In the genomic region with DNA sequence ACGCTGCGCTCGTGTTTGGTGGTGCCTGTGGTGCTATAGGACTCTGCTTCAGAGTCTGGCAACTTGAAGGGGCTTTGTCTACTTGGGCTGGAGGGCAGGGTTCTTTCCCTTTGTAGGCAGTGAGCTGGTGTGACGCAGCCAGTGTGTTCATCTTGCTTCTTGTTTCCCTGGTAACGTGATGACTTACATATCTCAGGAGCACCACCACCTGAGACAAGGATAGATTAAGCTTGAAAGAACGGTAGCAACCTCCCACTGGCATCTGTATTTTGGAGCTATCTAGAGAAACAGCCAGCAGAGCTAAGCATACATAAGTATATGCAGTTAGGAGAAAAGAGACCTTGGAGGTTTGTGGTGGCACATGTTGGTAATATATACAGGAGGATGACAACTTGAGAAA, we compare ENCODE assay signal across 14 mouse cellular contexts. TPM values are rescaled to one million over a fixed set of nuclear protein-coding genes. Genes with fewer than 3 reads are reported as not detected.
A peak's percentile ranks its signal among the peaks of the same experiment; 100 is the strongest.
DNase-seq lines count a peak whose midpoint lies in the region.
"Had no signal": no experiment of that assay in that cellular context is flagged by ENCODE, and none has a peak within 500 bp of the region (broad histone marks: within the 10 kb centered on the region; RNA-seq: fewer than 3 reads in every experiment).

No protein-coding gene starts in this region.

- peak; percentile 68 for DNase-seq in left cerebral cortex, adult 11 months (ENCODE audit: low spot score)
- no peak for DNase-seq in left cerebral cortex, postnatal 4 days
- peak; percentile 60 to 84 for DNase-seq in left cerebral cortex, postnatal 14 days (ENCODE audit: low spot score in 2 of 2)
- peak; percentile 58 to 69 for DNase-seq in right cerebral cortex, postnatal 10 days (ENCODE audit: low spot score in 2 of 2)
- no peak for DNase-seq in adrenal gland, adult (ENCODE audit: inconsistent age in 2 of 2, low spot score in 1 of 2)
- no peak for DNase-seq in kidney, postnatal 10 days
- DNase-seq in spleen, postnatal 4 days (ENCODE audit: low spot score in 2 of 2) = no peak
- DNase-seq: adrenal gland, adult 2 months; cerebellum, adult 11-12 months; cerebellum, postnatal 14 days; gastrocnemius, postnatal 36 days; kidney, adult 11 months; lung, adult 2 months; lung, postnatal 14 days had no signal

- intact Hi-C loops in left cerebral cortex, postnatal 4 days (cut with DNase I) = no loop called here
- intact Hi-C loops in left cerebral cortex, postnatal 14 days (cut with DNase I) = no loop called here

RNA-seq across cellular contexts. Expression of a gene that starts 45.6 kb away (rescaled TPM):
- 100 to 1,000 TPM; 115 to 116 TPM for total RNA-seq in left cerebral cortex, postnatal 4 days (2021)
- total RNA-seq in left cerebral cortex, postnatal 14 days (2021) = 100 to 1,000 TPM; 115 TPM

RNA-seq across cellular contexts. Expression of a gene that starts 48.9 kb away (rescaled TPM):
- total RNA-seq in left cerebral cortex, postnatal 4 days (2021) = 10 to 100 TPM; 57.3 to 64.8 TPM
- total RNA-seq in left cerebral cortex, postnatal 14 days (2021) = 10 to 100 TPM; 62.2 to 68.9 TPM

Comparison
In these comparisons a context has a peak if more than half of its experiments do, and no peak if none do; other contexts are left out.
1. DNase-seq: peak in left cerebral cortex, adult 11 months (single experiment), left cerebral cortex, postnatal 14 days (2 of 2) and right cerebral cortex, postnatal 10 days (2 of 2); none in left cerebral cortex, postnatal 4 days (single experiment), adrenal gland, adult (0 of 2), kidney, postnatal 10 days (single experiment) and spleen, postnatal 4 days (0 of 2).